Mouse (Mus musculus) bone marrow macrophage, adult 2 months (primary cell): ENCODE measurements around the gene Fancl. TPM values are rescaled to one million over a fixed set of nuclear protein-coding genes. Genes with fewer than 3 reads are reported as not detected.

Experiments
- H3K27ac ChIP-seq: 2 replicates; pipeline ENCODE4 v1.5.1; 2012; ENCODE audit warnings: low read depth, low read length; ENCODE audit not compliant: insufficient read depth
- H3K4me1 ChIP-seq: 2 replicates; pipeline ENCODE4 v1.6.1; 2012; ENCODE audit warnings: low read length; ENCODE audit not compliant: control insufficient read depth, insufficient read depth
- H3K4me3 ChIP-seq: 2 replicates; pipeline ENCODE4 v1.5.1; 2012; ENCODE audit warnings: mild to moderate bottlenecking, low read length, moderate library complexity; ENCODE audit not compliant: insufficient read depth
- CTCF ChIP-seq: IDR thresholded peaks from 2 replicates; pipeline ENCODE4 v1.5.1; 2012; ENCODE audit warnings: low read depth, mild to moderate bottlenecking, low read length, moderate library complexity
- POLR2A ChIP-seq: IDR thresholded peaks from 2 replicates; pipeline ENCODE4 v1.6.1; 2012; ENCODE audit warnings: mild to moderate bottlenecking, low read depth, low read length, borderline replicate concordance
- polyA plus RNA-seq: library from polyadenylated mRNA; stranded (reverse); fragments of >200 nt; gene quantifications from 2 replicates; pipeline ENCODE4 v1.2.4, GENCODE M21; 2012; ENCODE audit not compliant: missing spikeins, insufficient read depth, insufficient read length

The Fancl gene
- polyA plus RNA-seq, 1 experiment = 13.3 TPM

DNA sequence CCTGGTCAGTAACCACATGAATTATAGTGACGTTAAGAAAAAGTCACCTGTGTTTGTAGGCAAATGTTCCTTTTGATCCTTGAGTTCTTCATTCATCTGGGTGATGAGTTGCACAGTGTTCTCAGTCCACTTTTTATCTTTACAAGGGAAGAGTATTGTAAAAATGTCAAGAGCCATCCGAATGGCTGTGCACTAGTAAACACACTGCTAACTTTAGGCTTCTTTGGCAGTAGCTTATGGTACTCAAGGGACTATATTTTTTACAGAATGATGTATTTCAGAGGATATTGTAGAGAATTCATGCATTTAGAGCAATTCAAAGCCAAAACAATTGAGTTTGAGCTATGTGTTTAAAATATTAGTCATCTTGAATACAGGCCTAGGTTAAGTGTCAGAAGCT is 35.5 kb downstream of the Fancl start:
- TF ChIP-seq CTCF (no peak), POLR2A (no peak)

DNA sequence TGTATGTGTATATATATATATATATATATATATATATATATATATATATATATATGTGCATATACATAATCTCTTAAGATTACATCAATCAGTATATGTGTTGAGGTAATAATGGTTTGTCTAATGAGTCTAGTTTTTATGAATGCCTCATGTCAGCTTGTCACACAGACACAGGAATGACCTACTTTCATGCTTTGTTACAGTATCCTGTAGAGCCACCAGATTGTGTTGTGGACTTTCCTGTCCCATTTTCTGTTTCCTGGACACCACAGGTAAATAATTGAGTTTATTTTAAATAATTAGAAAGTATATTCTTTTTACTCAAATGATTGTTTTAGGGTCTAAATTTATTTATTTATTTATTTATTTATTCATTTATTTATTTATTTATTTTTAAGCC is 48.3 kb downstream of the Fancl start:
- H3K27ac ChIP-seq = no peak overlapping the region
- no peaks in the 10 kb centered on the region for H3K4me1 ChIP-seq
- TF ChIP-seq CTCF = no peak
- TF ChIP-seq POLR2A = no peak
- H3K4me3 ChIP-seq = no peak overlapping the region

More for the DNA sequence above, 35.5 kb downstream of the Fancl start:
- H3K4me1 ChIP-seq = peaks cover 2% of the 10 kb centered on the region; the same call in 1 of the 2 replicates
- no peak overlapping the region for H3K27ac ChIP-seq
- no peak overlapping the region for H3K4me3 ChIP-seq

DNA sequence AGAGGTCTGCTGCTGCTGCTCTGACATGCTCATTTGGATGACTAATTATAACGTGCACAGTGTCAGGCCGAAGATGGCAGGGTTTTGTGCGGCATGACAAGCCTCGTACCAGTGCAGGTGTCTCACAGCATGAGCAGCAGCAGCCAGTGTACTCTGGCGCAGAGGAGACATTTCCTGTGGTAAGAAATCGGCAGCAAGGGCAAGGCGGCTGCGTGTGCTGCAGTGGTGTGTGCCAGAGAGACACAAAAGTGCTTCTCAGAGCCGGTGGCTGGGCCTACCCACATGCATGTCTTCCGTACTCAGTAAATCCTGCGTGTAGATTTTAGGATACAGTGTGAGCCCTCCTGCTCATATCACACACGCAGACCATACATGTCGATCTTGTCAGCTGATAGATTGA is 51.9 kb downstream of the Fancl start:
- Histone ChIP-seq H3K4me3 (no peak overlapping the region), H3K27ac (no peak overlapping the region), H3K4me1 (no peaks in the 10 kb centered on the region)
- no peak for TF ChIP-seq POLR2A
- no peak for TF ChIP-seq CTCF

DNA sequence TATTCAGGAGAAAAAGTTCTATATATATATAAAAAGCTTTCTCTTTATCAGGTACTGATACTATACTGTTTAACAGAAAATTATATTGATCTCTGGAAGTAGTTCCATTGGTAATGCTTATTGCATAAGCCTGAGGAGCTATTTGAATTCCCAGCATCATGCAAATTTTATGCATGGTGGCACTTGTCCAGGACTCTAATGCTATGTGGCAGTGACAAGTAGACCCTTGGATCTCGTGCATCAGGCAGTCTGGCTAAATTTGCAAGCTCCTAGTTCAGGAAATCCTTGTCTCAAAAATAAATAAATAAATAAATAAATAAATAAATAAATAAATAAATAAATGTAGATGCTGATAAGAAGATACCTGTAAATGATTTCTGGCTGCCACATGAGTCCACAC is 55.2 kb downstream of the Fancl start:
- Histone ChIP-seq H3K4me3 (no peak overlapping the region), H3K4me1 (no peaks in the 10 kb centered on the region), H3K27ac (no peak overlapping the region)
- TF ChIP-seq CTCF = no peak
- no peak for TF ChIP-seq POLR2A

DNA sequence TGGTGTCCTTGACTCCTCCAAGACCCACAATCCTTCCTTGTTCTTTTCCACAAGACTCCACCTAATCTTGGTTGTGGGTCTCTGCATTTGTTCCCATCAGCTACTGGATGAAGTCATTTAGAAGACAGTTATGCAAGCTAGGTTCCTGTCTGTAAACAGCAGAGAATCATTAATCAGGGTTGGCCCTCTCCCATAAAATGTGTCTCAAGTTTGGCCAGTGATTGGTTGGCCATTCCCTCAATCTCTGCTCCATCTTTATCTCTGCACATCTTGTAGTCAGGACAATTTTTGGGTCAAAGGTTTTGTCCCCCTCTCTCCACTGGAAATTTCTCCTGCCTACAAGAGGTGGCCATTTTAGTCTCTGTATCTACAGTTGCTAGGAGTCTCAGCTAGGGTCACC is 58.4 kb downstream of the Fancl start:
- H3K27ac ChIP-seq = no peak overlapping the region
- H3K4me1 ChIP-seq = no peaks in the 10 kb centered on the region
- no peak overlapping the region for H3K4me3 ChIP-seq
- TF ChIP-seq POLR2A (no peak), CTCF (no peak)

DNA sequence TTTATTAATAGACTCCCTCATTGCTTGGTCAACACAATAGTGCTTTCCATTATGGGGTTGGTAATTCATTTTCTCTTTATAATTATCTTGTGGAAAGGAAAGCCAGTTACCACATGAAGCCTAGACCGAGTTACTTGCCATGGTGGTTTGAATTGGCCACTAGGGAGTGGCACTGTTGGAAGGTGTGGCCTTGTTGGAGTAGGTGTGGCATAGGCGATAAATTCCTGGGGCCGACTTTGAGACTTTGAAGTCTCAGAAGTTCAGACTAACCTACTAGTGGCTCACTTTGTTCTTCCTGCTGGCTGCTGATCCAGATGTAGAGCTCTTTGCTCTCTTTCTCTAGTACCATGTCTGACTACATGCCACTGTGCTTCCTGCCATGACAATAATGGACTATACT is 63.9 kb downstream of the Fancl start:
- H3K4me1 ChIP-seq = peaks cover 11% of the 10 kb centered on the region
- no peak overlapping the region for H3K27ac ChIP-seq
- no peak for TF ChIP-seq CTCF
- no peak for TF ChIP-seq POLR2A
- no peak overlapping the region for H3K4me3 ChIP-seq

DNA sequence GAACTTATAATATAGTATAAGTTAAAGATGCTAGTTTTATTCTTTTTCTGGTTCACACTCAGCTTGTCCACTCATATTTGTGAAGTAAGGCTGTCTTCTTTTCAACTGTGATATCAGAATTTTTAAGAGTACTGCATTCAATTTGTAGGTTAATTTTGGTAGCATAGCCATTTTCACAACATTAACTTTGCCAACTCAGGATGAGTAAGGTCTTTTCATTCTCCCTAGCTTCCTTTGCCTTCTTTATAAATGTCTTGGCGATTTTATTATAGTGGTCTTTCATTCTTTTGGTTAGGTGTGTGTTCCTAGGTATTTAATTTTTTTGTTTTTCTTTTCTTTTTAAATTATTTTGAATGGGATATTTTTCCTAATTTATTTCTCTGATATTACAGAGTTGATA is 64.7 kb downstream of the Fancl start:
- Histone ChIP-seq H3K4me1 (peaks cover 11% of the 10 kb centered on the region), H3K4me3 (no peak overlapping the region), H3K27ac (no peak overlapping the region)
- TF ChIP-seq CTCF (no peak), POLR2A (no peak)

DNA sequence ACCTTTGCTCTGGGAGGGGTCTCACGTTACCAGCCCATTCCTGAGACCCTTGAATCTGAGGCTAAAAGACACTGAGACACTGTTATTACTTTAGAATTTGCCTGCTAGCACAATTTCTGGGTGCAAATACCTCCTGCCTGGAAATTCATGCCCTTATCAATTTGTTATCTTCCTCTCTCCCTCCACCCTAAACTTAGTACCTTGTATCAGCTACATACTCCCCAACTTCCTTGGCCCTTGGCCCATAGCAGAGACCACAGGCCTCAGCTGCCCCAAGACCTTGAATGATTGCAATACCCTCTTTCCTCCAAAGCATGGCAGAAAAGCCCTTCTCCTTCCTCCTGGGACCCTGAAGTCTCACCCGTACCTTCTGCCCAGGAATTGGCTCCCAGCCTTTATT is 65.3 kb downstream of the Fancl start:
- Histone ChIP-seq H3K27ac (no peak overlapping the region), H3K4me3 (no peak overlapping the region)
- TF ChIP-seq POLR2A (no peak), CTCF (no peak)

DNA sequence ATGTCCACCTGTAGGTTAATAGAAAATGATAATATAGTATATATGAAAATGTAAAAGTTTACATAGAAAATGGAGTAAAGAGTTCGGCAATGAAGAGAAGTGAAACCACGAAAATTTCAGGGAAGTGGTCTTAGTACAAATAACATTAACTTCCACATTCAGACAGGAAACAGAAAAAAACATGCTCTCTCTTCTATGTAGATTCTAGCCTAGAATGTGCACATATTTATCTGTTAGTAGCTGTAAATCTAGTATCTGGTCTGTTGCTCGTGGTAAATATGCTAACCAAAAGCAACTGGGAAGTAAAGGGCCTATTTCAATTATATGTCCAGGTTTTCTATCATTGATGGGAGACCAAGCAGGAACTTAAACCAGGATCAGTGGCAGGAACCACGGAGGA is 66.8 kb downstream of the Fancl start:
- H3K4me1 ChIP-seq = peaks cover 11% of the 10 kb centered on the region
- no peak for TF ChIP-seq CTCF
- no peak for TF ChIP-seq POLR2A
- H3K4me3 ChIP-seq = no peak overlapping the region
- peak overlapping the region; percentile 91 for H3K27ac ChIP-seq

More for the DNA sequence above, 65.3 kb downstream of the Fancl start:
- H3K4me1 ChIP-seq = peaks cover 11% of the 10 kb centered on the region

DNA sequence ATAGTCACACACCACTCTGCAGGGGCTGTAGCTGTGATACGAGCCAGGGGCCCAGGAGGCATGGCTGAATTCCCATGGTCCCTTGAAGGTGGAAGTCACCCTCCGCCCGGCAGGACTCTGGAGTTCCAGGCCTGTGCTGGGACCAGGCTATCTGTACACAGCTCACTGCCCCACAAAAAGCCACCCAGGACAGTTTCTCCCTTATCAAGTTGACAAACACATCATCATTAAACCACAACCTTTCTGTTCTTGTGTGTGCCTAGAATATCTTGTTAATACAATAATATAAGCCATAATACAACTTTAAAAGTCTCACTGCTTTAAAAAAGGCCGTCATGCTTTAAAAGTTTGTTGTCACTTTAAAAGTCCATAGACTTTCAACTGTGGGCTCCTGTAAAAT is 68.1 kb downstream of the Fancl start:
- no peak overlapping the region for H3K27ac ChIP-seq
- TF ChIP-seq CTCF = no peak
- TF ChIP-seq POLR2A = no peak
- peaks cover 11% of the 10 kb centered on the region for H3K4me1 ChIP-seq

More for the DNA sequence above, 68.1 kb downstream of the Fancl start:
- no peak overlapping the region for H3K4me3 ChIP-seq
